Mouse (Mus musculus) 3T3-L1 (cell line): ENCODE measurements at regions not wholly inside any gene's neighbourhood (a gene's known extent, or its start where the extent isn't known, plus 50 kb on each side); places are given as distances from the start of the nearest gene placed in this dataset.

ENCODE experiments used
- DNase-seq: peaks from one replicate; pipeline ENCODE4 v3.0.0-alpha.2; 2015; ENCODE audit warnings: low read depth, low spot score

DNA sequence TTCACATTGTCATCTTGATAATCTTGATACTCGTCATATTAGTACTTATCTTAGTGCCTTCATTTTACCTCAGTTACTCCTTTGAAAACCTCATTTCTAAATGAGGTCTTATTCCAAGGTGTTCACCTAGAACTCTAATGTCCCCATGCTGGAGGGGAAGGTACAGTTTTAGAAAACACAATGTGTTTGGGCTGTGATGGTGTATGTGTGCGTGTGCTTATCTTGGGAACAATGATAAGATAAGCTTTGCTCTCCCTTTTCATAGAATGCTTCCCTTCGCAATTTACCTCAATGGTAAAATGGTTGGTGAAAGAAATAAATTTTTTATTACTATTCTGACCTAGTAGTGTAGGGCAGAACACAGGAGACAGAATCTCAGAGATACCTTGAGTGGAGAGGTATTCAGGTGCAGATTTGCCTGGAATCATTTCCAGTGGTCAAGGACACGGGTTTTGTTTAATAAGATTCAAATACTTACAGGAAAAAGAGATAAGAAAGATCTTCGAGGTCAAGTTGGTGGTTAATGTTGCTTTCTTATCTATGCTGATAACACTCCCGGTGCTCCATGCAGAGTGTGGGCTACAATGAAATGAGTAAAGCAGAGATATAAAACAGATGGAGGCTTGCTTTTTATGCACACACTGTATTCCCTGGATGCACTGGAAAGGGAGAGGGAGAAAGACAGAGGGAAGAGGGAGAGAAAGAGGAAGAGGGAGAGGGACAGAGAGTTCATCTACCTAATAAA lies 471.6 kb downstream of the Klf12 start:
- no peak for DNase-seq
